Mouse (Mus musculus): Measurements from ENCODE around the gene Ptk6. TPM values are rescaled to one million over a fixed set of nuclear protein-coding genes. Genes with fewer than 3 reads are reported as not detected.

The Ptk6 gene
- polyA plus RNA-seq (2012) = not detected in 2 replicates

DNA sequence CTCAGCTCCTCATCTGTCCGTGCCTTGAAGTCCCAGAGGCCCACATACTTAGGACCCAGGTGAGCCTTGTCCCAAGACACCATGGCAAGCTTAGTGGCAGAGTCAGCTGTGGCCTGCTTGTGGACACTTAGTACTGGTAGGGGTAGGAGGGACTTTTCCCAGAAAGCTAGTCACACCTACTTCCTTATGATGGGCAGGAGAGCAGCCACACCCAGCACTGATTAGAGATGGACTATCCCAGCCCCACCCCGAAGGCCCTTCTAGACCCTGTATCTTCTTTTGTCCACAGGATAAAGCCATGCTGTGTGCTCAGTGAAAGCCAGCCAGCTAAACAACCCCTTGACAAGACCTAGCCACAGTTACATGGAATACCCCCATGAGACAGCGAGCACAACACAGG is at the start of gene Ptk6:
Gene Ptk6 (minus strand): TSS at position 368 of the 400 bp plus-strand sequence.

DNA sequence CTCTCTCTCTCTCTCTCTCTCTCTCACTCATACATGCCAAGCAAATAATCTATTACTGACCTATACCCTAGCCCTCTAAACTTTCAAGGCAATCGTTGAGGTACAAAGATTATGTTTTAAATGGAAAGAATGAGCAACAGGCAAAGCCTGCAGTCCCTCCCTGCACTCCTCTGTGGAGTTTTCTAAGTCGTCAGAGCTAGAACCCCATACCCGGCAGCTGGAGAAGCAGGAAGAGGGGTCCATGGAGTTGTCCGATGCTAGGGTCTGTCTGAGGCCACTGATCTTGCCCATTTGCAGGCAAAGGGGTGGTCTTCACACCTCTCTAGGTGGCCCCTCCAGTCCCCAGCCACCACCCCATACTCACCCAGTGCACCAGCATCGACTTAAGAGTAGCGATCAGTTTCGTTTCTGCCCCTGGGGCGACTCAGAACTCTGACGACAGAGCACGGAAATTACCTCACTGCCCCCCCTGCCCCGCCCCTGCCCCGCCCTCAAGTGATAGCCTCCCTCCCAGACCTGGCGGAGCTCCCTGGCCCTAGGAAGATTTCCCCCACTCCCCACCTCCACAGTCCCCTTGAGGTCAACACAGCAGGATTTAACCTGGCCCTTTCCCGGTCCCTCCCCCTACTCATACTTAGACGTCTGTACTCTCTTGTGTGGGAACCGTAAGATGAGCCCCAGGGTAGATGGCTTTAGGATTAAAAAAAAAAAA is 39.2 kb upstream of the Ptk6 start, which contains the start of gene Helz2:
Gene Helz2 (minus strand): TSS at position 426 of the 712 bp plus-strand sequence.

DNA sequence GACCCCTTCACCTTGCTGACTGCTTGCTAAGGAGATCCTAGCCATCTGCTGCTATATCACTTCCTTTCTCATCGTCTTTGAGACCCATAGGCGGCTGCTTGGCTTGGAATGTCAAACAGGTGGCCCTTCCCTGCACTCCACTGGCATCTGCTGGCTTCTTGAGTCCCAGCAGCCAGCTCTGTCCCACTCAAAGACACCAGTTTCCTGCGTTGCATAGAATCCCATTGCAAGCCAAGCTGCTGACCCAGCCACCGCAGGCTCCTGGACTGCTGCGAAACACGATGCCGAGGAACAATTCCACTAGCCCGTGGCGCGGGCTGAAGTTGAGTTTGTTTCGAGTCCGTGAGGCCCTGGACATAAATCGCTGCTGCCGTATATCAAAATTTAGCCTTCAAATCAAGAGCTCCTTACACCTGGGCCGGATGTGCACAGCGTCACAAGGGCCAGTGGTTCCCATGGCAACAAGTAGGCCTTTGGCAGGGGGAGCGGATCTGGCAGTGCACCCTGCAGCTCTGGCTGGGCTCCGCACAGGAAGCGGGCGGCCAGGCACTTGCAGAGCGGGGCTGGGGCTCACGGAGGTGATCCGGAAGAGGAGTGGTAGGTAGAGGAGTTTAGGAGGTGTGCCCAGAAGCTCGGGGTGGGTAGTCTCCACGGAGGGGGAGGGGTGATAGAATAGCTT is 17.1 kb upstream of the Ptk6 start, which contains the start of gene Fndc11:
Gene Fndc11 (plus strand): TSS at position 476 of the 679 bp plus-strand sequence.

DNA sequence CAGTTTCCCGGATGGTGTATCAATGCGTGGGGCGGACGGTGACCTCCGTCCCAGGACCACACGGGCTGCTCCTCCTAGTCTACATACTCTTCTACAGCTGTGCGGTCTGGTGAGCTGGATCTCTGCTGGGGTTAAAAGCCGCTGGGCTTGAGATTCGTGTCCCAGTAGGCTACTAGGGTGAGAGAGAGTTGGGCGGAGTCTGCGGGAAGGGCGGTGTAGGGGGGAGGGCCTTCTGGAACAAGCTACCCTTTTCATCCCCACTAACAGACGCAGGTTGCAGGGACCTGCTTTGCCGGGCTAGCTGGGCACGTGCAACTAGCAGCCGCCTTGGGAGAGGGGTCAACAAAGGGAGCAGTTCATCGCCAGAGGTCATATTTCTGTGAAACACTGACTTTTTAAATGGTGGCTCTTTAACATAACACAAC is 10.4 kb upstream of the Ptk6 start, which contains the start of gene Srms:
Gene Srms (minus strand): TSS at position 165 of the 425 bp plus-strand sequence.

DNA sequence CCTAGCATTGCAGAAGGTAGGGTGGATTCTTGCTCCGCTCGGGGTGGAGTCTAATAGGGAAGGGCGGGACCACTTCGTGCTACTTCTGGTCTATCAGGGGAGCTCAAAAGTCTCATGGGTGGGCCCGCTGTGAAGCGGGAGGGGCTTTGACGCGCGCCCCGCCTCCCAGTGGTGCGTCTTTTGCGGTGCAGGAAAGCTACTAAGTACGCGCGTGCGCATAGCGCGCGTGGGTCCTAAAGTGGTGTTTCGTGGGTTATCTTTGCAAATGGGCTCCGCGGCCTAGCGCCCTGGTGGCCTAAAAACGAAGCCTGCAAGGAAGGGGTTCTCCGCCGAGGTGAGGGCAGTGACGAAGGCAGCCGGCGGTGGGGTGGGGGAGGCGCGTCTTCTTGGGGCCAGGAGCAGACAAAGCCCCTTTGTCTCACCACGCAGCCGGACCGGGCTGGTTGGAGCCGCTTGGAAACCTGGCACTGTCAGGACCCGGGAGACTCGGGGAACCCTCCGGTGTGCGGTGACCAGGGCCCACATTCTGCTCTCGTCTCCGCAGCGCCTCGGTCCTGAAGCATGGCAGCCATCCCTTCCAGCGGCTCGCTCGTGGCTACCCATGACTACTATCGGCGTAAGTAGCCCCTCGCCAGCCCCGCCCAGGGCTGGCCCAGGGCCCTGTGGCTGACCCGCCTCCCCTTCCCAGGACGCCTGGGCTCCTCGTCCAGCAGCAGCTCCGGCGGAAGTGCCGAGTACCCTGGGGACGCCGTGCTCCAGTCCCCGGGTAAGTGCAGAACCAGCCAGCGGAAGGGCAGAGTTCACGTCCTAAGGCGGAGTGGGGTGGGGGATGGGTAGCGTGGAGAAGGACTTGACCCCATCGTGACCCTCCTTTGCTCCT is 15.2 kb downstream of the Ptk6 start, which contains the start of gene Ppdpf:
Gene Ppdpf (plus strand): TSS at position 127 of the 880 bp plus-strand sequence.

DNA sequence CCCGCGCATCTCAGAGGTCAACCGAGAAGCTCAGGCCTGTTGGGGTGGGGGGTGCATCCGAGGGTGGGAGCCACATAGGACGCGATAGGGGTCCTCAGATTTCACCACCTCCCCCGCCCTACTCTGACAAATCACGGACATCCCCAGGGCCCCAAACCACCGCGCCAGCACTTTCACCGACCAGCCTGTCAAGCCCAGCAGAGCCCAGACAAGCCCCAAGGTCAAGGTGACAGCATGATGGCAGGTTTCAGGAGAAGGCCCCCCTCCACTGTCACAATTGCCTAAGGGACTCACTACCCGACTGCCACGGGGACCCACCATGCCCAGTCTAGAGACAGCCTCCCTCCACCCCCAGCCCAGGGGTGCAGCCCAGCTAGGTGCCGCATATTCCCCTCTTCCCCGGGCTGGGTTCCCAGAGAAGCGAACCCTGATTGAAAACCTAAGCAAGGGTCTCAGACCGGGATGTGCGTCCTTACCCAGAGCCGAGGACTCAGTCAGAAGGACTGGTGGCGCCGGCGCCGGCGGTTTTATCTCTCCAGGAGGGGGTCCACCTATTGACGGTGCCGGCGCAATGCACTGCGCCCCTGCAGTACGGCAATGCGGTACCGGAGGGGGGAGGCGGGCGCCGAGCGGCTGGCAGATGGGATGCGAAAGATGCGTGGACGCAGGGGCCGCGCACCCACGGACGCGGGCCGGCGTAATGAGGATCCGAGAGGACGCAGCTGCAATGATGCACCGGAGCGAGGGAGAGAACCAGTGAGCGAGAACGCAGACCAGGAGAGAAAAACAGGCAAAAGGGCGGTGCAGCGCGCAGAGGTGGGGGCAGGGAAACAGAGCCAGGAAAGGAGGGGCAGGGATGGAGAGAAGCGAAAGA is 46.1 kb downstream of the Ptk6 start, which contains the start of gene Eef1a2:
Gene Eef1a2 (minus strand): TSS at position 767 of the 874 bp plus-strand sequence.

Other genes starting within 250 kb of the Ptk6 start
- not detected in 2 replicates for gene Nkain4, start 248.1 kb downstream of the Ptk6 start, polyA plus RNA-seq (2012)
- 32.5 and 33.4 TPM in 2 replicates for gene Arfgap1, start 235.6 kb downstream of the Ptk6 start, polyA plus RNA-seq (2012)
- 0.74 and 1.0 TPM in 2 replicates for gene Col20a1, start 216.3 kb downstream of the Ptk6 start, polyA plus RNA-seq (2012)
- gene Chrna4, start 159.2 kb downstream of the Ptk6 start, polyA plus RNA-seq (2012) = 0.02 TPM in 1 of 2 replicates, not detected in the other
- 0.02 TPM in 1 of 2 replicates, not detected in the other for gene Kcnq2, start 67.5 kb downstream of the Ptk6 start, polyA plus RNA-seq (2012)
- not detected in 2 replicates for gene Eef1a2, start 45.8 kb downstream of the Ptk6 start, polyA plus RNA-seq (2012)
- gene Ppdpf, start 15.5 kb downstream of the Ptk6 start, polyA plus RNA-seq (2012) = 186 and 195 TPM in 2 replicates
- 0.09 TPM in 1 of 2 replicates, not detected in the other for gene Srms, start 10.4 kb upstream of the Ptk6 start, polyA plus RNA-seq (2012)
- 0.21 TPM in 1 of 2 replicates, not detected in the other for gene Fndc11, start 17.2 kb upstream of the Ptk6 start, polyA plus RNA-seq (2012)
- gene Helz2, start 39.2 kb upstream of the Ptk6 start, polyA plus RNA-seq (2012) = 8.9 and 9.5 TPM in 2 replicates
- 10.7 and 12.8 TPM in 2 replicates for gene Gmeb2, start 85.2 kb upstream of the Ptk6 start, polyA plus RNA-seq (2012)
- gene Stmn3, start 111.7 kb upstream of the Ptk6 start, polyA plus RNA-seq (2012) = not detected in 2 replicates
- gene Rtel1, start 117.0 kb upstream of the Ptk6 start, polyA plus RNA-seq (2012) = 18.5 and 21.3 TPM in 2 replicates
- 32.0 and 40.5 TPM in 2 replicates for gene Zgpat, start 162.1 kb upstream of the Ptk6 start, polyA plus RNA-seq (2012)
- 16.0 and 20.7 TPM in 2 replicates for gene Arfrp1, start 162.6 kb upstream of the Ptk6 start, polyA plus RNA-seq (2012)
- gene Lime1, start 177.3 kb upstream of the Ptk6 start, polyA plus RNA-seq (2012) = 48.6 and 51.5 TPM in 2 replicates

All from megakaryocyte-erythroid progenitor cell, adult 5 weeks (primary cell).